Mouse (Mus musculus): Measurements from ENCODE around the gene Il18.

- no peak for TF ChIP-seq MAX (IDR thresholded peaks at IDR 0.05)
- TF ChIP-seq CTCF (IDR thresholded peaks at IDR 0.05; ENCODE audit: control insufficient read depth, insufficient read depth, insufficient read length): no peak
Observed at GRCm38 (mm10) chr9:50612115-50612514, 57.5 kb downstream of the Il18 start.
